Mouse (Mus musculus): ENCODE measurements at regions not wholly inside any gene's neighbourhood (a gene's known extent, or its start where the extent isn't known, plus 50 kb on each side); places are given as distances from the start of the nearest gene placed in this dataset.
"Not testable (repeated sequence)": the region's sequence is repeated elsewhere in the genome, so short reads cannot be mapped to it uniquely, and the experiment has no call there.

DNA sequence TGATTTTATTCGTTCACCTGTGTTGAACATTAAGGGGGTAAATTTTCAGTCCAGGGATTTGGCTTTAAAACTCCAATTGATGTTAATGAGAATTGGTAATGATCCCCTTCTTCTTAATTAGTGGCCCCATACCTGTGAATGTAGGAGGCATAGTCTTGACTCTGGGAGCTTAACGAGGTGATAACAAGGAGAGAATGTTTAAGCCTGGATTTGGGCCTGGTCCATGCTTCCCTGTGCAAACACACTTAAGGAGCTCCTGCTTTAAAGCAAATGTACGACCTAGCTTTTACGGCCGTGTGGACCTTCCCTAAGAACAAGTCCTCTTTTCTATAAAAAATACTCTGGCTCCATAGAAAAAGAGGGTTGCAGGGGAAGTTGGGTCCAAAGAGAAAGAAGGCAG, 206.1 kb upstream of the Zfp770 start:
- Histone ChIP-seq H3K36me3 (no peaks in the 10 kb centered on the region), H3K9ac (no peak overlapping the region), H3K4me3 (no peak overlapping the region), H3K9me3 (no peaks in the 10 kb centered on the region), H3K4me1 (no peaks in the 10 kb centered on the region), H3K27me3 (peaks cover 7% of the 10 kb centered on the region; the same call in 1 of the 2 replicates), H3K4me2 (no peak overlapping the region), H3K27ac (no peak overlapping the region)
- 24% methylated on average over 5 of the region's 5 CpGs for WGBS
- no peak for ATAC-seq (ENCODE audit: insufficient number of reproducible peaks, low FRiP score, low TSS enrichment, low read depth)

DNA sequence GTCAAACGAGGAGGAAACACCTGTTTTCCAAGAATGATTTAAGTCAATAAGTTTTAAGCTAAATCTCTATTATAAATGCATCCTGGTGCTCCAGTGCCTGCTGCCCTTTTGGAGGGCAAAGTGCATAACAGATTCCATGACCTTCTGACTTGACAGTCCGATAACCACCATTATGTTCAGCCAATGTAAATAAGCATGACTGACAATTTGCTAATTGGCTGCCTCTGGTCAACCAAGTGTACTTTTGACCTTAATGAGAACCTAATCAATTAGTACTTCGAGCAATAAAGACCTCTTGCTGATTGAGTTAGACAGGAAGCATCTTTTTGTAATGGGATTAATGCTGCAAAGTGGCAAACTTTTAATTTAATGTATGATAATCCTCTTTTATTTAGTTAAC, 183.3 kb upstream of the Zfp770 start:
- Histone ChIP-seq H3K27ac (no peak overlapping the region), H3K4me1 (no peaks in the 10 kb centered on the region), H3K4me2 (no peak overlapping the region), H3K9ac (no peak overlapping the region), H3K27me3 (no peaks in the 10 kb centered on the region), H3K9me3 (no peaks in the 10 kb centered on the region), H3K4me3 (no peak overlapping the region), H3K36me3 (no peaks in the 10 kb centered on the region)
- WGBS, result 37% methylated on average over 3 of the region's 3 CpGs
- ATAC-seq (ENCODE audit: insufficient number of reproducible peaks, low FRiP score, low TSS enrichment, low read depth), result no peak

DNA sequence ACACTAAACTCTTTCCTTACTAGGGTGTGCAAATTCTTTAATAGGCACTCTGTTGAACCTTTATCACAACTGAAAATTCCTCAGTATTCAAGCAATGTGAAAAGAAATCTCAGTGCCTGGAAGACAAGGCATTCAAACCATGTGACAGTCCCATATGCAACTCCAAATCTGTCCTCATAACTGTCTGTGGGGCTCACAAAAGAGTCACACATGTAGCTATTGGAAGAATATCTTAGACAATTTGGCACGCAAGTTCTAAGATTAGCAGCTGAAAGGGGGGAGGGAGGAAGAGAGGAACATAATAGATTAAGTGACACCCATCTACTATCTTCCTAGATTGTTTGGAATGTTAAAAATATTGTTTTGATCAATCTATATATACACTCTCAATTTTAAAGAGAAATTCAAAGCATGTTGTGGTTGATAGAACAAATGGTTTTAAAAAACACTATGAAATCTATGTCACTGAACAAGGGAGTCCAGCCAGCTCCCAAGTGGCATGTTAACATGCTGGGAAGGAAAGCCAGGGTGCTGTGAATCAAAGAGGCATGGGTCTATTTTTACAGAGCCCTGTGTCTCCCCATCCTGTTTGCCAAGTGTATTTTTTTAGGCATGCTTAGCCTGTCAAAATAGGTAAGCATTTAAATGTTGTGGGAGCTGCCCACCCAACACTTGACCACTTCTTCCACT, 177.7 kb upstream of the Zfp770 start:
- no peaks in the 10 kb centered on the region for H3K27me3 ChIP-seq
- ATAC-seq (ENCODE audit: insufficient number of reproducible peaks, low FRiP score, low TSS enrichment, low read depth), result no peak
- H3K36me3 ChIP-seq, result no peaks in the 10 kb centered on the region
- no peak overlapping the region for H3K9ac ChIP-seq
- no peak overlapping the region for H3K4me2 ChIP-seq
- no peak overlapping the region for H3K27ac ChIP-seq
- H3K4me3 ChIP-seq, result no peak overlapping the region
- H3K9me3 ChIP-seq, result no peaks in the 10 kb centered on the region
- 77% methylated on average over 1 of the region's 1 CpGs for WGBS
- no peaks in the 10 kb centered on the region for H3K4me1 ChIP-seq

GRCm38 (mm10) chr2:114373476-114373875, 172.2 kb upstream of the Zfp770 start:
- no peak overlapping the region for H3K9ac ChIP-seq
- no peaks in the 10 kb centered on the region for H3K36me3 ChIP-seq
- no peak overlapping the region for H3K4me3 ChIP-seq
- H3K9me3 ChIP-seq, result no peaks in the 10 kb centered on the region
- WGBS, result 49% methylated on average over 7 of the region's 7 CpGs
- H3K4me1 ChIP-seq, result no peaks in the 10 kb centered on the region
- no peak overlapping the region for H3K27ac ChIP-seq
- H3K4me2 ChIP-seq, result no peak overlapping the region
- ATAC-seq (ENCODE audit: insufficient number of reproducible peaks, low FRiP score, low TSS enrichment, low read depth), result no peak
- H3K27me3 ChIP-seq, result no peaks in the 10 kb centered on the region

DNA sequence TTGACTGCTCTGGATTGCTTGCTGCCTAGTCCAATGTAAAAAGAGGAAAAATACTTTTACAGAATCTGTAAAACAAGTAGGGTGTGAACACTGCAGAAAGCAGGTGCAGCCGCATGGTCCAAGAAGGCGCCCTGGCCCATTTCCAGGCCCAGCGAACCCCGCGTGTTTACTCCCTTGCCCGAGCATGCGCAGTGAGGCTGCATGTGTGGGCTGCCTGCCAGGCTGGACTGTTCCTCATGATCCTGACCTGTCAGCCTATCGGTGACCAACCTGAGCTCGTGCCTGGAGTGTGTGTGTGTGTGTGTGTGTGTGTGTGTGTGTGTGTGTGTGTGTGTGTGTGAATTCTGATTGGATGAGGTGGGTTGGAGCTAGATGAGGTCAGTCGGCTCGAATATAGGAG, 152.6 kb upstream of the Zfp770 start:
- not testable (repeated sequence) for H3K4me2 ChIP-seq; H3K27me3 ChIP-seq; H3K9me3 ChIP-seq; H3K9ac ChIP-seq; H3K4me1 ChIP-seq; H3K36me3 ChIP-seq; H3K27ac ChIP-seq; ATAC-seq (ENCODE audit: insufficient number of reproducible peaks, low FRiP score, low TSS enrichment, low read depth); H3K4me3 ChIP-seq
- 58% methylated on average over 11 of the region's 11 CpGs for WGBS

- Histone ChIP-seq H3K9ac (no peak overlapping the region), H3K9me3 (no peaks in the 10 kb centered on the region), H3K27me3 (no peaks in the 10 kb centered on the region), H3K4me2 (no peak overlapping the region), H3K36me3 (no peaks in the 10 kb centered on the region), H3K4me3 (no peak overlapping the region), H3K4me1 (no peaks in the 10 kb centered on the region), H3K27ac (no peak overlapping the region)
- 76% methylated on average over 9 of the region's 9 CpGs for WGBS
- no peak for ATAC-seq (ENCODE audit: insufficient number of reproducible peaks, low FRiP score, low TSS enrichment, low read depth)
Measured at GRCm38 (mm10) chr2:114340578-114341293, 139.5 kb upstream of the Zfp770 start.

GRCm38 (mm10) chr2:114301746-114302145, 100.5 kb upstream of the Zfp770 start:
- no peak overlapping the region for H3K4me2 ChIP-seq
- no peaks in the 10 kb centered on the region for H3K4me1 ChIP-seq
- H3K9ac ChIP-seq, result no peak overlapping the region
- H3K9me3 ChIP-seq, result no peaks in the 10 kb centered on the region
- WGBS, result 59% methylated on average over 3 of the region's 3 CpGs
- H3K36me3 ChIP-seq, result no peaks in the 10 kb centered on the region
- no peaks in the 10 kb centered on the region for H3K27me3 ChIP-seq
- no peak for ATAC-seq (ENCODE audit: insufficient number of reproducible peaks, low FRiP score, low TSS enrichment, low read depth)
- no peak overlapping the region for H3K27ac ChIP-seq
- no peak overlapping the region for H3K4me3 ChIP-seq

DNA sequence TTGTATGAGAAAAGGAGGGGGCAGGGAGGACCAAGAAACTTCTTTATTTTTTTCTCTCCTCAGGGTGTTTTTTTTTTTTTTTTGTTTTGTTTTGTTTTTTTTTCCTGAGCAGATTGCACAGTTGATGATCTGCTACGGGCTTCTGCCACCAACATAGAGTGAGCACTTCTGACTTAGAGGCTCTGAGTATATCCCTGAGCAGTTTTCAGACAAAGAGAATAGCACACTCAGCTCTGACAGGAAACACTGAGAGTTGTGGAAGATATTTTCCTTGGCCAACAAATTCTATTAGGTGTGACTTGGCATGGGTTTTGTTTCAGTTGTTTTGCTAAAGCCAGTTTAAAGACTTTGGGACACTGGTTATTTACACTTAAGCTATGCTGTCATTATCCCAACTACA, 93.8 kb upstream of the Zfp770 start:
- H3K9ac ChIP-seq, result no peak overlapping the region
- no peaks in the 10 kb centered on the region for H3K4me1 ChIP-seq
- no peak for ATAC-seq (ENCODE audit: insufficient number of reproducible peaks, low FRiP score, low TSS enrichment, low read depth)
- H3K4me3 ChIP-seq, result no peak overlapping the region
- no peak overlapping the region for H3K27ac ChIP-seq
- H3K27me3 ChIP-seq, result no peaks in the 10 kb centered on the region
- H3K4me2 ChIP-seq, result no peak overlapping the region
- 48% methylated on average over 1 of the region's 1 CpGs for WGBS
- no peaks in the 10 kb centered on the region for H3K36me3 ChIP-seq
- no peaks in the 10 kb centered on the region for H3K9me3 ChIP-seq

DNA sequence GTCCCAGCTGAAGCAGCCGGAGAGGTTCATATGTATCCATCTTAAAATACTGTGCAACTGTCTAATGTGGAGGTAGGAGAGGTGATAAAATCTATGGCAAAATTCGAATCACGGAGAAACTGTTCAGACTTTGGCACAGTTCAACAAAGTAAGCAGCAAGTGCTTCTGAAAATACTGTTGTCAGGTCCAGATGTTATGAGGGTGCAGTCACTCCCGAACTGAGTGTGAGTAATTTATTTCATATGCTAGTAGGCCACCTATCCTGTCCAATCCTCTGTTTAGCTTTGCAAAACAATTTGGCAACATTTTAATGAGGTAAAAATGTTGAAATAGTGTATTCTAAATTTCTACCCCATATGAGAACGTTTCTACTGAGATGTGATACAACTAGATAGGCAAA, 90.1 kb upstream of the Zfp770 start:
- Histone ChIP-seq H3K36me3 (no peaks in the 10 kb centered on the region), H3K4me1 (no peaks in the 10 kb centered on the region), H3K27ac (no peak overlapping the region), H3K27me3 (no peaks in the 10 kb centered on the region), H3K4me3 (no peak overlapping the region), H3K4me2 (no peak overlapping the region), H3K9me3 (no peaks in the 10 kb centered on the region), H3K9ac (no peak overlapping the region)
- ATAC-seq (ENCODE audit: insufficient number of reproducible peaks, low FRiP score, low TSS enrichment, low read depth), result no peak
- 63% methylated on average over 5 of the region's 5 CpGs for WGBS

DNA sequence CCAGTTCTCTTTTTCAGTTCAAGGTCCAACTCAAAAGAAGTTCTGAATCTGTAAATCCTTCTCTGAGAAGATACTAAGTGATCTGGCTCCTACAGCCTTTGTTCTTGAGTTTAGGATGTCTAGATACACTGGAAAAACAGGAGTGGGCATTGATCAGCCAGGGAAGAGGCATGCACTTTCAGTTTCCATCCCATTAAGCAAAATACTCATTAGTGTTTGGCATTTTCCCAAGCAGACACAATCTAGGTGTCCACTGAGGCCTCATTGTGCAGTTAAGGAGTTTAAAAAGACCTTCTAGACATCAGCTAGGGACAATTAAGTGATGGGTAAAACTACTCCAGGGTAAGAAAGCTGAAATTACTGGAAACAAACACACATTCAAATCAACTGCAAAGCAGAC, 74.3 kb upstream of the Zfp770 start:
- H3K4me1 ChIP-seq, result no peaks in the 10 kb centered on the region
- H3K9me3 ChIP-seq, result no peaks in the 10 kb centered on the region
- H3K27me3 ChIP-seq, result no peaks in the 10 kb centered on the region
- ATAC-seq (ENCODE audit: insufficient number of reproducible peaks, low FRiP score, low TSS enrichment, low read depth), result no peak
- no peaks in the 10 kb centered on the region for H3K36me3 ChIP-seq
- H3K27ac ChIP-seq, result no peak overlapping the region
- no peak overlapping the region for H3K4me3 ChIP-seq
- no peak overlapping the region for H3K4me2 ChIP-seq
- H3K9ac ChIP-seq, result no peak overlapping the region

DNA sequence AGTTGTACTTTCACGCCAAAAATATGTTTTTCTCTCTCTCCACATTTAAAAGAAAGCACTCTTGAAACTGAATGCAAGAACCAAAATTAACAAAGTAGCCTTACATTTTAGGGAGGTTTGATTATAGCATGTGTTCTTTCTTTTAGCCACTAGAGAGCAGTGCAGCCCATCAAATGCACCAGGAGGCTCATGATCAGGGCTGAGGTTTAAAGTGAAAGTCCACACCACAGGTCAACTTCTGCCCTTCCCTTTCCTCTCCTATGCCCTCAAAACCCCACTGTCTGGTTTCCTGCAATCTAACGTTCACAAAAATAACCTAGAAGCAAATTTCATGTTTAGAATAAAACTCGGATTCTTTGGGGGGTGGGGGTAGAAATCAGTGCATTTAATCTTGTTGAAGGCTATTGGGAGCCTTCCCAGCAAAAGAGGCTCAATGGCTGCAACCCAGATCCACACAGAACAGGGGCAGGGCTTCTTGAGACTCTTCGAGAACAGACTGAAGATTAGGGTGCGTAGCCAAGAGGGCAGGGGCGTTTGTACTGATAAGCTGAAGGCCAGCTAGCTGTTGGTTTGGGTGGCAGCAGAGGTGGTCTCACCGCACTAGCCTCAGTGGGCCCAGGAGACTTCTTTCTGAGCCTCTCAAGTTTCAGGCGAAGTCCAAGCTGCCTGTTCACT, 59.3 kb upstream of the Zfp770 start:
- WGBS, result 43% methylated on average over 8 of the region's 8 CpGs
- 0 out of 2 replicates have a peak overlapping the region, but pooled peaks have one; percentile 17 for H3K4me2 ChIP-seq
- H3K36me3 ChIP-seq, result no peaks in the 10 kb centered on the region
- H3K4me1 ChIP-seq, result peaks cover 3% of the 10 kb centered on the region; the same call in 1 of the 2 replicates
- peaks cover 17% of the 10 kb centered on the region for H3K27me3 ChIP-seq
- no peaks in the 10 kb centered on the region for H3K9me3 ChIP-seq
- no peak for ATAC-seq (ENCODE audit: insufficient number of reproducible peaks, low FRiP score, low TSS enrichment, low read depth)
- H3K9ac ChIP-seq, result no peak overlapping the region
- no peak overlapping the region for H3K27ac ChIP-seq
- peak overlapping the region; percentile 16; the same call in 1 of the 2 replicates for H3K4me3 ChIP-seq

DNA sequence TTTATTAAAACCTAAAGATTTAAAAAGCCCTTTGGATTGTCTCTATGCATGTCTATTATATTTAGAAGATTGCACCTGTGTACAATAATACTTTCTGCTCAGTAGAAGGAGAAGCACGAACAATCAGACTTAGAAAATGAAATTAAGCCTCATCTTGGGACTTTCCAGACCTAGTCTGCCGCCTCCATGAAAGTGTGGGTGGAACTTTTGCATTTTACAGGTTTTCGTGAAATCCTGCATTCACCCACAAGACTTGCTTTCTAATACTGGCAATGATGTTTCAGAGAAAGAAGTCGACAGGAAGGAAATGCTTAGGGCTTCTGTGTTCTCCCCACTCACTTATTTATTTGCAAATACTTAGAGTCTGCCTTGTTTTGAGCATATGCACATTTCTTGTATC, 58.3 kb upstream of the Zfp770 start:
- 67% methylated on average over 4 of the region's 4 CpGs for WGBS
- Histone ChIP-seq H3K4me2 (no peak overlapping the region), H3K36me3 (no peaks in the 10 kb centered on the region), H3K9me3 (no peaks in the 10 kb centered on the region), H3K27ac (no peak overlapping the region), H3K9ac (no peak overlapping the region), H3K27me3 (peaks cover 17% of the 10 kb centered on the region), H3K4me3 (no peak overlapping the region), H3K4me1 (peaks cover 3% of the 10 kb centered on the region; the same call in 1 of the 2 replicates)
- no peak for ATAC-seq (ENCODE audit: insufficient number of reproducible peaks, low FRiP score, low TSS enrichment, low read depth)

Measured in limb, embryonic 15.5 days (tissue).